Mouse (Mus musculus): ENCODE data around the gene Elk3. TPM values are rescaled to one million over a fixed set of nuclear protein-coding genes. Genes with fewer than 3 reads are reported as not detected.

The Elk3 gene
- polyA plus RNA-seq, 1 experiment from 2014 or later: 29.3 TPM

DNA sequence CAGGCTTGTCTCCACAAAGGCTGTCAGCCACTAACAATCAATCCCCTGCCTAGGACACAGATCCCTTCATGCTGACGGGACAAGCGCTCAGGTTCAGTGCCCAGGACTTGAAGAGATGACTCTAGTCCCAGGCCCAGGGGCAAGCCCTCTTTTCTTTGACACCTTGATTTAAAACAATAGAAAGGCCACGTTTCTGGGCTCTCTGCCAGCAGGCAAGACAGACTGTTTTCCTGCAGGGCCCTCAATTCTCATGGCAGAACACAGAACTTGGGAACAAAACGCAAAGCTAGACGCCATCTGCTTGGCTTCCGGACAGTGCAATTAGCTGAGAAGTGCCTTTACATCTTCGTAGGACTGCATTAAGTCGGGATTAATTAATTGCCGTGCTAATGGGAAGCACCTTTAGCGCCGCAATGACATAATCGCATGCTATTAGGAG, 28.4 kb downstream of the Elk3 start:
- Histone ChIP-seq H3K4me1 (ENCODE audit: control insufficient read depth, insufficient read depth, low read length) (peaks cover 29% of the 10 kb centered on the region), H3K9me3 (replicated peaks; ENCODE audit: control insufficient read depth, low read length) (no peaks in the 10 kb centered on the region), H3K4me2 (ENCODE audit: low read depth, low read length) (no peak overlapping the region), H3K27me3 (ENCODE audit: control insufficient read depth, insufficient read depth, low read length) (no peaks in the 10 kb centered on the region), H3K27ac (ENCODE audit: low read length) (peak overlapping the region; percentile 40), H3K4me3 (ENCODE audit: low read length) (no peak overlapping the region), H3K36me3 (ENCODE audit: control insufficient read depth, insufficient read depth) (peaks cover 10% of the 10 kb centered on the region; the same call in 1 of the 2 replicates), H3K9ac (ENCODE audit: low read length) (no peak overlapping the region)
- ATAC-seq (replicated peaks; ENCODE audit: extremely low read depth, insufficient read depth, low FRiP score): no peak
- 54% methylated on average over 12 of the region's 12 CpGs for WGBS

DNA sequence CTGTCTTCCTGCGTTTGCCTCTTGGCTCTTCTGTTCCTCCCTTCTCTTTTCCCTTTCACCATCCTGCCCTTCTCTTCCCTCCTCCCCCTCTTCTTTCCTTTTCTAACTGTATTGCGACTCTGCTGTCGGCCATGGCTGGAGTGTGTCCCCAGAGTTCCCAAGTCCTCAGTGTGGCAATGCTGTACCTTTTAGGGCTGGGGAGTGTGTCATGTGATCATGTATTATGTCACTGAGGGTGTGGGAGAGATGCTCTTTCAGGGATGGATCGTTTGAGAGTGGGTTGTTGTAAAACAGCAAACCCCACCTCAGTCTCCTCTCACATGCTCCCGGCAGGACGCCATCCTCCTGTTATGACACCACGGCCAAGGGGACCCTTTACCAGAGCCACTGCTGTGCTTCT, 29.8 kb downstream of the Elk3 start:
- Histone ChIP-seq H3K4me3 (ENCODE audit: low read length) (no peak overlapping the region), H3K4me1 (ENCODE audit: control insufficient read depth, insufficient read depth, low read length) (peaks cover 30% of the 10 kb centered on the region), H3K4me2 (ENCODE audit: low read depth, low read length) (peak overlapping the region; percentile 23), H3K27me3 (ENCODE audit: control insufficient read depth, insufficient read depth, low read length) (no peaks in the 10 kb centered on the region), H3K27ac (ENCODE audit: low read length) (peak overlapping the region; percentile 83), H3K36me3 (ENCODE audit: control insufficient read depth, insufficient read depth) (peaks cover 10% of the 10 kb centered on the region; the same call in 1 of the 2 replicates), H3K9ac (ENCODE audit: low read length) (peak overlapping the region; percentile 36; the same call in 1 of the 2 replicates), H3K9me3 (replicated peaks; ENCODE audit: control insufficient read depth, low read length) (no peaks in the 10 kb centered on the region)
- 60% methylated on average over 7 of the region's 7 CpGs for WGBS
- no peak for ATAC-seq (replicated peaks; ENCODE audit: extremely low read depth, insufficient read depth, low FRiP score)

DNA sequence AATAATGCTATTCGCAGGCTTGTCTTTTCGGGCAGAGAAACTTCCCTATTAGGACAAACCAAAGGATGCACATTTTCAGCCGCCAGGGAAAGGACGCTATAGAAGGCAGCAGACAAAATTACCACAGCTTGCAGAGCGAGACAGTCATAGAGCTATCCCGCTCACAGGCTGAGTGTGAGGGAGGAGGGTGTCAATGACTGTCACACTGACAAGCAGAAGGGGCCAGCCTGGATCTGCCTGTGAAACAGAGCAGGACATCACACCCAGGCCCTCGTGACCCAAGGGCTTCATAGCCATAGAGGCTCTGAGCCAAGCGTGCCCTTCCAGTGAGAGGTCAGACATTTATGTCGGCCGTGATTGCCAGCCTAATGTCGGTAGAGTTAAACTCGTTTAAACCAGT, 30.3 kb downstream of the Elk3 start:
- Histone ChIP-seq H3K4me1 (ENCODE audit: control insufficient read depth, insufficient read depth, low read length) (peaks cover 35% of the 10 kb centered on the region), H3K27me3 (ENCODE audit: control insufficient read depth, insufficient read depth, low read length) (no peaks in the 10 kb centered on the region), H3K36me3 (ENCODE audit: control insufficient read depth, insufficient read depth) (peaks cover 10% of the 10 kb centered on the region; the same call in 1 of the 2 replicates), H3K4me3 (ENCODE audit: low read length) (no peak overlapping the region), H3K4me2 (ENCODE audit: low read depth, low read length) (peak overlapping the region; percentile 23), H3K27ac (ENCODE audit: low read length) (peak overlapping the region; percentile 83), H3K9ac (ENCODE audit: low read length) (0 out of 2 replicates have a peak overlapping the region, but pooled peaks have one; percentile 36), H3K9me3 (replicated peaks; ENCODE audit: control insufficient read depth, low read length) (no peaks in the 10 kb centered on the region)
- ATAC-seq (replicated peaks; ENCODE audit: extremely low read depth, insufficient read depth, low FRiP score): peak; percentile 69
- 47% methylated on average over 12 of the region's 12 CpGs for WGBS

DNA sequence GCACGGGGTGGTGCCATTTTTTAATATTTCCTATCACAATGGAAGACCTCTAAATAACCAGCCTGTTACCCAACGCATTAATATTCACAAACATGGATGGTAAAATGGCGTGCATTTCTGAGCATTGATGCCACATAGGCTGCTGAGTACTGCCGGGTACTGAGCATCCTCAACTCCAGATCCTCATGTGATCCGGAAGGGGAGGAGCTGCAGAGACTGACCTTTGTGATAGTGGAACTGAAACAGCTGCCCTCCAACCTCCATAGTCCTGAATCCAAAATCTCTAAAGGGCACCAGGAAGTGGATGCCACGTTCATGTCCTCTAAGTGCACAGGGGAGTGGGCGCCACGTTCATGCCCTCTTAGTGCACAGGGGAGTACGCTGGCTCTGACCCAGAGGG, 31.9 kb downstream of the Elk3 start:
- Histone ChIP-seq H3K36me3 (ENCODE audit: control insufficient read depth, insufficient read depth) (peaks cover 5% of the 10 kb centered on the region; the same call in 1 of the 2 replicates), H3K27ac (ENCODE audit: low read length) (no peak overlapping the region), H3K4me3 (ENCODE audit: low read length) (no peak overlapping the region), H3K4me2 (ENCODE audit: low read depth, low read length) (no peak overlapping the region), H3K27me3 (ENCODE audit: control insufficient read depth, insufficient read depth, low read length) (no peaks in the 10 kb centered on the region), H3K4me1 (ENCODE audit: control insufficient read depth, insufficient read depth, low read length) (peaks cover 50% of the 10 kb centered on the region), H3K9me3 (replicated peaks; ENCODE audit: control insufficient read depth, low read length) (no peaks in the 10 kb centered on the region), H3K9ac (ENCODE audit: low read length) (no peak overlapping the region)
- WGBS: 81% methylated on average over 9 of the region's 9 CpGs
- ATAC-seq (replicated peaks; ENCODE audit: extremely low read depth, insufficient read depth, low FRiP score): no peak

DNA sequence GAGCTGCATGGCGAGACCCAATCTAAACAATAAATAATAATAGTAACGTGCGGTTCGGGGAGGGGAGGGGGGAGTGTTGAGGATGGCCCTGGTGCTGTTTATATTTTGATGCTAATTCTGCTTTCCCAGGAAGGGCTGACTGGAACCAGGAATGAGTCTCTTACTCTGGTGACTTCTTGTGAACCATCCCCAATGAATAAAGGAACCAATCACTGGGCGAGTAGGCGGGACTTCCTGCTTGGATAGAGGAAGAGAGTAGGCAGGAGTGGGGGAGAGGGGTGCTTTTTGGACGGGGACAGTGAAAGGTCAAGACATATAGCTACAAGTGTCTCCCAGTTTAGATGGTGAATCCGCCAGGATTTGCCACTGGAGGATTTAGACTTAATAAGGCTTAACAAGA, 32.6 kb downstream of the Elk3 start:
- 74% methylated on average over 8 of the region's 8 CpGs for WGBS
- peaks cover 55% of the 10 kb centered on the region for H3K4me1 ChIP-seq (ENCODE audit: control insufficient read depth, insufficient read depth, low read length)

DNA sequence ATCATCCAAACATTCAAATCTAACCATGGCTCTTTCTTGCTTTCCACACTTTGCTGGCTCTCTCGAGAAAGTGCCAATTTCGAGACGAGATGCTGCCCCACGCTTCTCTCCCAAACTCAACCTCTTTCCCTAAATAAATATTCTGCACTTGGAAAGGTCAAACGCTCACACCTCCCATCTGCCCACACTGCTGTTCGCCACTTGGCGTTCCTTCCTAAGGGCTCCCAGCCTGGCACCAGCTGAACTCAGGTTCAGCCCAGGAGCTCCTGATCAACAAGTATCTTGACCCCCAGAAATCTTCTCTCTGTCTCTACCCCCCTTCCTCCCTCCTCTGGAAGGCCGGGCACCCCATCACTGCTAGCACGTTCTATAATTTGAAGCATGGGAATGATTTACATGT, 34.1 kb downstream of the Elk3 start:
- WGBS: 52% methylated on average over 9 of the region's 9 CpGs
- H3K4me1 ChIP-seq (ENCODE audit: control insufficient read depth, insufficient read depth, low read length): peaks cover 53% of the 10 kb centered on the region
- H3K36me3 ChIP-seq (ENCODE audit: control insufficient read depth, insufficient read depth): no peaks in the 10 kb centered on the region
- H3K4me3 ChIP-seq (ENCODE audit: low read length): no peak overlapping the region; the same call in 1 of the 2 replicates
- peak overlapping the region; percentile 73 for H3K27ac ChIP-seq (ENCODE audit: low read length)
- H3K9ac ChIP-seq (ENCODE audit: low read length): peak overlapping the region; percentile 67
- no peak for ATAC-seq (replicated peaks; ENCODE audit: extremely low read depth, insufficient read depth, low FRiP score)
- no peaks in the 10 kb centered on the region for H3K9me3 ChIP-seq (replicated peaks; ENCODE audit: control insufficient read depth, low read length)
- no peaks in the 10 kb centered on the region for H3K27me3 ChIP-seq (ENCODE audit: control insufficient read depth, insufficient read depth, low read length)
- H3K4me2 ChIP-seq (ENCODE audit: low read depth, low read length): peak overlapping the region; percentile 67

More for the DNA sequence above, 32.6 kb downstream of the Elk3 start:
- H3K36me3 ChIP-seq (ENCODE audit: control insufficient read depth, insufficient read depth): no peaks in the 10 kb centered on the region
- H3K27ac ChIP-seq (ENCODE audit: low read length): no peak overlapping the region
- no peak for ATAC-seq (replicated peaks; ENCODE audit: extremely low read depth, insufficient read depth, low FRiP score)
- H3K4me3 ChIP-seq (ENCODE audit: low read length): no peak overlapping the region
- H3K9ac ChIP-seq (ENCODE audit: low read length): no peak overlapping the region
- H3K9me3 ChIP-seq (replicated peaks; ENCODE audit: control insufficient read depth, low read length): no peaks in the 10 kb centered on the region
- H3K4me2 ChIP-seq (ENCODE audit: low read depth, low read length): no peak overlapping the region
- no peaks in the 10 kb centered on the region for H3K27me3 ChIP-seq (ENCODE audit: control insufficient read depth, insufficient read depth, low read length)

DNA sequence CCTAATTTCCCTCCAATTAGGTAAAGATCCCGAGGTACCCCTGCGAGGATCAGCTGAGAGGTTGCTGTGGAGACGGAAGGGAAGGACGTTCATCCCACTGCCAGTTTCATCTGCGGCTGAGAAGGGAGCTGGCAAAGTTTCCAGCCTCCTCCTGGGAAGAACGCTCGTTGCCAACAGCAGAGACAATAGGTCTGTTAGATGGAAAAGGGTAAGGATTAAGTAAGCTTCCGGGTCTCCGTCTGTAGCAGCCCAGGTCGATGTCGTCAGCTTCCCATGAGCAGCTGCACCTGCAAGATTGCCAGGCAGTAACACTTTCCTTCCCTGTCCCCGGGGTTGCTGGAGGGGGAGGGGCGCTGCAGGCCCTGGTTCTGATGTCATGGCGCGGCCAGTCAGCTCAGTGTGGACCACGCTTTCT, 34.6 kb downstream of the Elk3 start:
- Histone ChIP-seq H3K27me3 (ENCODE audit: control insufficient read depth, insufficient read depth, low read length) (no peaks in the 10 kb centered on the region), H3K9ac (ENCODE audit: low read length) (peak overlapping the region; percentile 67), H3K4me2 (ENCODE audit: low read depth, low read length) (peak overlapping the region; percentile 67), H3K9me3 (replicated peaks; ENCODE audit: control insufficient read depth, low read length) (no peaks in the 10 kb centered on the region), H3K4me1 (ENCODE audit: control insufficient read depth, insufficient read depth, low read length) (peaks cover 53% of the 10 kb centered on the region), H3K27ac (ENCODE audit: low read length) (peak overlapping the region; percentile 73), H3K36me3 (ENCODE audit: control insufficient read depth, insufficient read depth) (no peaks in the 10 kb centered on the region), H3K4me3 (ENCODE audit: low read length) (peak overlapping the region; percentile 47)
- peak; percentile 52; the same call in 1 of the 2 replicates for ATAC-seq (replicated peaks; ENCODE audit: extremely low read depth, insufficient read depth, low FRiP score)
- WGBS: 10% methylated on average over 16 of the region's 16 CpGs

DNA sequence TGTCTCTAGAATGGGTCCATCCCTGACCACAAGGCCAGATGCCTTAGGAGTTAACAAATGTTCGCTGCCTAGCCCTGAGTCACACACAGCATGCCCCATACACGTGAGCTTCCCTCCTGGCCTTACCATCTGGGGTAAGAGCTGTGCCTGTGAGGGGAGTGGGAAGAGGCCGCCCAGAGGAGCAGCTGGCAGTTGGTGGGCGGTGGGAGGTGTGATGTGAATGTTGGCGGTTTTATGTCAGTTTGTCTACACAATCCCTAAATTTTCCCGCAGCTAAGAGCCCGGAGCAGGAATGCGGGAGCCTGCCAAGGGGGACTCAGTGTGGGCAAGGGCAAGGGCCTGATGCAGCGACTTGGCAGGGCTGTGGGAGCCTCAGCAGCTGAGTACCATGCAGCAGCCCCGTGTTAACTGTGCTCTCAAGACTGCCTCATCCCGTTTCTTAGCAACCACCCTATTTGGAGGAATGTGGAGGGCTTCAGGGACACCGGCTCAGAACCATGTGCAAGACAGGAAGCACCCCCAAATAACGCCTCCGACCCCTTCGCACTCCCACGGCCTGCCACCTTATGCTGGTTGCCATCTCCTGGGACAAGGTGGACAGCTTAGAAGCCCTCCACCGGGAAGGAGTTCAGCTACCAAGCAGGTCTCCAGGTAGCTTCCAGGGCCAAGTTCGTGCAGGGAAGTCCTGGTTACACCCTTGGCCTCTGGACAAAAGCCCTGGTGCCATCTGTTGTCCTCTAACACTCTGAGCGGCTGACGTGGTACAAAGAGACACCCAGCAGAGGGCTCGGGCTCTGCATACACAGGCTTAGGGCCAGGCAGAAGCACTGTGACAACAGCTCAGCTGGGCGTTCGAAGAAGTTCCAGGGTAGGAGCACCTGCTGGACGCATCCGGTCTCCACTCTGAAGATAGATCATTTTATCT, 35.5 kb downstream of the Elk3 start:
- Histone ChIP-seq H3K9ac (ENCODE audit: low read length) (peak overlapping the region; percentile 67), H3K27me3 (ENCODE audit: control insufficient read depth, insufficient read depth, low read length) (no peaks in the 10 kb centered on the region), H3K9me3 (replicated peaks; ENCODE audit: control insufficient read depth, low read length) (no peaks in the 10 kb centered on the region), H3K36me3 (ENCODE audit: control insufficient read depth, insufficient read depth) (no peaks in the 10 kb centered on the region), H3K27ac (ENCODE audit: low read length) (peak overlapping the region; percentile 73), H3K4me3 (ENCODE audit: low read length) (peak overlapping the region; percentile 47), H3K4me2 (ENCODE audit: low read depth, low read length) (peak overlapping the region; percentile 67), H3K4me1 (ENCODE audit: control insufficient read depth, insufficient read depth, low read length) (peaks cover 47% of the 10 kb centered on the region)
- WGBS: 44% methylated on average over 25 of the region's 25 CpGs
- peak; percentile 50 for ATAC-seq (replicated peaks; ENCODE audit: extremely low read depth, insufficient read depth, low FRiP score)

DNA sequence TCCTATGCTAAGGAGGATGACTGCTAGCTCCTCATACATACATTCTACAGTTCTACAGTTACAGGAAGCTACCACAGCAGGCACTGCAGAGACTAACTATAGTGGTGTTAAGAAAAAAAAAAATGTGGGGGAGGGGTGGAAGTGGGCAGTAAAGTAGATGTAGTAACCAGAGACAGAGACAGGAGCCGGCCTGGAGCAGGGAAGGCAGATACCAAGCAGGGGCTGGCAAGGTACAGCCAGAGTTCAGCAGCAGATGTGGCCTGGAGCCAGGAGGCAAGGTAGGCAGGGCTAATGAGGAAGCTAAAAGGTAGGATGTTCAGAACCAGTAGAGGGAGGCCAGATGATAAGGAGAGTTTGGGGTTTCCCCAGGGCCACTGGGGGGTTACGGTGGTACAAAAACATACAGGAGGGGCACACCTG, 36.6 kb downstream of the Elk3 start:
- no peak for ATAC-seq (replicated peaks; ENCODE audit: extremely low read depth, insufficient read depth, low FRiP score)

More for the DNA sequence above, 36.6 kb downstream of the Elk3 start:
- WGBS: 45% methylated on average over 2 of the region's 2 CpGs
- no peaks in the 10 kb centered on the region for H3K27me3 ChIP-seq (ENCODE audit: control insufficient read depth, insufficient read depth, low read length)
- peak overlapping the region; percentile 39; the same call in 1 of the 2 replicates for H3K27ac ChIP-seq (ENCODE audit: low read length)
- no peak overlapping the region for H3K9ac ChIP-seq (ENCODE audit: low read length)
- H3K36me3 ChIP-seq (ENCODE audit: control insufficient read depth, insufficient read depth): no peaks in the 10 kb centered on the region
- H3K4me1 ChIP-seq (ENCODE audit: control insufficient read depth, insufficient read depth, low read length): peaks cover 42% of the 10 kb centered on the region
- no peak overlapping the region for H3K4me2 ChIP-seq (ENCODE audit: low read depth, low read length)
- H3K9me3 ChIP-seq (replicated peaks; ENCODE audit: control insufficient read depth, low read length): no peaks in the 10 kb centered on the region
- H3K4me3 ChIP-seq (ENCODE audit: low read length): no peak overlapping the region
